Mouse (Mus musculus) erythroblast, embryonic 14.5 days (primary cell): Measurements from ENCODE around the gene Sned1. TPM values are rescaled to one million over a fixed set of nuclear protein-coding genes. Genes with fewer than 3 reads are reported as not detected.

Experiments used
- H3K27me3 ChIP-seq: 2 replicates; pipeline ENCODE4 v1.6.1; 2012; ENCODE audit warnings: inconsistent platforms; ENCODE audit not compliant: control insufficient read depth
- H3K36me3 ChIP-seq: 2 replicates; pipeline ENCODE4 v1.6.1; 2012; ENCODE audit warnings: mild to moderate bottlenecking, inconsistent platforms; ENCODE audit not compliant: control insufficient read depth
- H3K4me1 ChIP-seq: 2 replicates; pipeline ENCODE4 v1.6.1; 2012; ENCODE audit warnings: inconsistent platforms; ENCODE audit not compliant: control insufficient read depth
- H3K4me3 ChIP-seq: replicated peaks from 2 replicates; pipeline ENCODE3; 2012; ENCODE audit warnings: moderate library complexity, mild to moderate bottlenecking, inconsistent platforms
- H3K9me3 ChIP-seq: 2 replicates; pipeline ENCODE4 v1.6.1; 2012; ENCODE audit warnings: low read length, inconsistent platforms, mixed read lengths; ENCODE audit not compliant: control insufficient read depth
- GATA1 ChIP-seq: IDR thresholded peaks from 2 replicates; pipeline ENCODE4 v1.6.1; 2012; ENCODE audit warnings: low read length, inconsistent platforms, mixed read lengths
- TAL1 ChIP-seq: IDR thresholded peaks from 3 replicates; pipeline ENCODE4 v1.6.1; 2012; ENCODE audit warnings: low read length, inconsistent platforms, mixed read lengths
- polyA plus RNA-seq: library from polyadenylated mRNA; stranded (reverse); fragments of >175 nt; gene quantifications from 2 replicates; pipeline ENCODE4 v1.2.3, GENCODE M21; 2012

The Sned1 gene
- polyA plus RNA-seq, 1 experiment: not detected

GRCm38 (mm10) chr1:93227303-93227975 lies 8.2 kb upstream of the Sned1 start:
- TF ChIP-seq GATA1 (no peak), TAL1 (no peak)
- Histone ChIP-seq H3K9me3 (no peaks in the 10 kb centered on the region), H3K4me3 (no peak overlapping the region), H3K36me3 (no peaks in the 10 kb centered on the region), H3K4me1 (no peaks in the 10 kb centered on the region), H3K27me3 (0 out of 2 replicates have a peak, but pooled peaks cover 3% of the 10 kb centered on the region)

- TF ChIP-seq GATA1 (no peak), TAL1 (no peak)
- Histone ChIP-seq H3K4me1 (no peaks in the 10 kb centered on the region), H3K4me3 (no peak overlapping the region), H3K27me3 (0 out of 2 replicates have a peak, but pooled peaks cover 3% of the 10 kb centered on the region), H3K9me3 (no peaks in the 10 kb centered on the region), H3K36me3 (no peaks in the 10 kb centered on the region)
Observed at GRCm38 (mm10) chr1:93227976-93228365, 7.7 kb upstream of the Sned1 start.

- TF ChIP-seq GATA1 (no peak), TAL1 (no peak)
- Histone ChIP-seq H3K4me1 (no peaks in the 10 kb centered on the region), H3K36me3 (no peaks in the 10 kb centered on the region), H3K27me3 (no peaks in the 10 kb centered on the region), H3K9me3 (no peaks in the 10 kb centered on the region), H3K4me3 (no peak overlapping the region)
Observed at GRCm38 (mm10) chr1:93229221-93229620, 6.4 kb upstream of the Sned1 start.

- Histone ChIP-seq H3K27me3 (peaks cover 3% of the 10 kb centered on the region), H3K36me3 (no peaks in the 10 kb centered on the region)
Observed at GRCm38 (mm10) chr1:93229626-93230025, 6.0 kb upstream of the Sned1 start.

GRCm38 (mm10) chr1:93236545-93236924 lies 894 bp downstream of the Sned1 start:
- peaks cover 6% of the 10 kb centered on the region for H3K4me1 ChIP-seq
- TF ChIP-seq TAL1 (no peak), GATA1 (no peak)
- no peak overlapping the region for H3K4me3 ChIP-seq
- H3K36me3 ChIP-seq: no peaks in the 10 kb centered on the region
- peaks cover 38% of the 10 kb centered on the region for H3K27me3 ChIP-seq
- H3K9me3 ChIP-seq: no peaks in the 10 kb centered on the region

More at GRCm38 (mm10) chr1:93229626-93230025, 6.0 kb upstream of the Sned1 start:
- Histone ChIP-seq H3K4me1 (no peaks in the 10 kb centered on the region), H3K9me3 (no peaks in the 10 kb centered on the region), H3K4me3 (no peak overlapping the region)
- TF ChIP-seq GATA1: no peak
- no peak for TF ChIP-seq TAL1

GRCm38 (mm10) chr1:93237676-93238075 lies 2.0 kb downstream of the Sned1 start:
- peaks cover 6% of the 10 kb centered on the region for H3K4me1 ChIP-seq
- H3K36me3 ChIP-seq: no peaks in the 10 kb centered on the region
- no peak overlapping the region for H3K4me3 ChIP-seq
- H3K27me3 ChIP-seq: peaks cover 38% of the 10 kb centered on the region
- TF ChIP-seq TAL1 (no peak), GATA1 (no peak)
- H3K9me3 ChIP-seq: no peaks in the 10 kb centered on the region

GRCm38 (mm10) chr1:93238201-93238600 lies 2.6 kb downstream of the Sned1 start:
- Histone ChIP-seq H3K27me3 (peaks cover 38% of the 10 kb centered on the region), H3K4me1 (peaks cover 6% of the 10 kb centered on the region), H3K9me3 (no peaks in the 10 kb centered on the region), H3K36me3 (no peaks in the 10 kb centered on the region), H3K4me3 (no peak overlapping the region)
- no peak for TF ChIP-seq TAL1
- no peak for TF ChIP-seq GATA1

- H3K9me3 ChIP-seq: no peaks in the 10 kb centered on the region
- no peaks in the 10 kb centered on the region for H3K4me1 ChIP-seq
- no peak for TF ChIP-seq GATA1
- TF ChIP-seq TAL1: no peak
- no peaks in the 10 kb centered on the region for H3K36me3 ChIP-seq
- H3K27me3 ChIP-seq: no peaks in the 10 kb centered on the region
- no peak overlapping the region for H3K4me3 ChIP-seq
Observed at GRCm38 (mm10) chr1:93245936-93246335, 10.3 kb downstream of the Sned1 start.

- no peaks in the 10 kb centered on the region for H3K9me3 ChIP-seq
- TF ChIP-seq TAL1 (no peak), GATA1 (no peak)
- H3K27me3 ChIP-seq: no peaks in the 10 kb centered on the region
- H3K36me3 ChIP-seq: no peaks in the 10 kb centered on the region
- H3K4me3 ChIP-seq: no peak overlapping the region
- no peaks in the 10 kb centered on the region for H3K4me1 ChIP-seq
Observed at GRCm38 (mm10) chr1:93252586-93252985, 16.9 kb downstream of the Sned1 start.

GRCm38 (mm10) chr1:93255761-93256160 lies 20.1 kb downstream of the Sned1 start:
- H3K36me3 ChIP-seq: no peaks in the 10 kb centered on the region
- TF ChIP-seq TAL1 (no peak), GATA1 (no peak)
- H3K4me3 ChIP-seq: no peak overlapping the region
- H3K27me3 ChIP-seq: no peaks in the 10 kb centered on the region
- no peaks in the 10 kb centered on the region for H3K4me1 ChIP-seq
- no peaks in the 10 kb centered on the region for H3K9me3 ChIP-seq
